In the genomic region with DNA sequence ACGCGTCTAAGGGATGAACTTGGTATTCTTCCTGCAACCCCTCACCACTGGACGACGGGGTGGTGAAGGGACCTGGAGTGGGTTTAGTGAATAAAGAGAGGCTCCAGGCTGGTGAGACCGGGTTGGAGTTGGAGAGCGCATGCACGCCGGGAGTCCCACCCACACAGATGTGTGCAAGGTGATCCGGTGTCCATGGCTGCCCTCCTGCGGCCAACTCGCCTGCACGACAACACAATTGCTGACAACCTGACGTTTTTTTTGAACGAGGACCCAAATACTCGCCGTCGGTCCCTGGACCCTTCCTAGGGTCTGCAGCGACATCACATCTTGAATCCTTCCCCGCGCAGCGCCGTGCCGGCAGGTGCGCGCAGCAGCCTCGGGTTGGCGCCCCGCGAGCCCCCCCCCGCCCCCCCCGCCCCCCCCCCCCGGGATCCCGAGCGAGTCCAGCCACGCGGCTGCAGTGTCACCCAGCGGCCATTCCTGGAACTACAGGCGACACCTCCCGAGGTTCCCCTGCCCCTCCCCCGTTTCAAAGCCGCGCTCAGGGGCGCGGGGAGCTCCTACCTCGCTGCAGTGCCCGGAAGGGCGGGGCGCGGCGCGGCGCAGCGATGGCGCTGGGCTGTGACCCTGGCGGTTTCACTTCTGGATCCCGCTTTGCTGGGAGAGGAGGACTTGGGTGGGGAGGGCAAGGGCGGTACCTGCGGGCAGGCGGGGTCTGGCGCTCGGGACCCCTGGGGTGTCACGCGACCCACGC, we compare ENCODE assay signal across 8 mouse cellular contexts. TPM values are rescaled to one million over a fixed set of nuclear protein-coding genes. Genes with fewer than 3 reads are reported as not detected.
DNase-seq lines count a peak whose midpoint lies in the region; ATAC-seq and TF ChIP-seq lines count a peak whose summit lies in the region.

No protein-coding gene starts in this region.

- no peaks in the 10 kb centered on the region for H3K9me3 ChIP-seq in ES-Bruce4 (replicated peaks; ENCODE audit: control insufficient read depth, insufficient read depth, low read length, poor library complexity, severe bottlenecking)
- no peaks in the 10 kb centered on the region for H3K9me3 ChIP-seq in forebrain, embryonic 16.5 days (ENCODE audit: control insufficient read depth, low read length)
- no peaks in the 10 kb centered on the region for H3K9me3 ChIP-seq in lung, embryonic 14.5 days (ENCODE audit: low read depth, low read length)

- peak overlapping the region; percentile 45 for H3K9ac ChIP-seq in ES-Bruce4 (ENCODE audit: low read depth, poor library complexity, severe bottlenecking)
- H3K9ac ChIP-seq in forebrain, embryonic 16.5 days (replicated peaks; ENCODE audit: low read depth, low read length) = peak overlapping the region; percentile 70
- H3K9ac ChIP-seq in lung, embryonic 14.5 days = peak overlapping the region; percentile 50

- H3K4me2 ChIP-seq in forebrain, embryonic 16.5 days (ENCODE audit: low read length) = peak overlapping the region; percentile 78
- peak overlapping the region; percentile 85 for H3K4me2 ChIP-seq in lung, embryonic 14.5 days

- no peak overlapping the region; the same call in 1 of the 2 replicates for H3K27ac ChIP-seq in ES-Bruce4 (ENCODE audit: insufficient read depth, low read length)
- 0 out of 2 replicates have a peak overlapping the region, but pooled peaks have one; percentile 3 for H3K27ac ChIP-seq in forebrain, embryonic 16.5 days (ENCODE audit: low read length)
- peak overlapping the region; percentile 69 for H3K27ac ChIP-seq in layer of hippocampus, adult 2 months
- no peak overlapping the region for H3K27ac ChIP-seq in lung, embryonic 14.5 days (ENCODE audit: low read depth)

- peak; percentile 83 for ATAC-seq in forebrain, embryonic 16.5 days
- peak; percentile 80 for ATAC-seq in lung, embryonic 14.5 days (ENCODE audit: insufficient read depth)
- peak; percentile 65 for ATAC-seq in neutrophil, adult 5-6 weeks (ENCODE audit: extremely low read depth, insufficient number of reproducible peaks, low FRiP score, poor library complexity, severe bottlenecking)

- TF ChIP-seq CTCF in ES-Bruce4 (IDR thresholded peaks at IDR 0.05; ENCODE audit: low read depth, low read length) = peak; percentile 64
- peak; percentile 83 for TF ChIP-seq CTCF in layer of hippocampus, adult 2 months (conservative IDR thresholded peaks at IDR 0.05)
- peak; percentile 64 for TF ChIP-seq CTCF in lung, embryonic 14.5 days (IDR thresholded peaks at IDR 0.05; ENCODE audit: low read depth)

- TF ChIP-seq EP300 in ES-Bruce4 (IDR thresholded peaks at IDR 0.05; ENCODE audit: insufficient read depth, low read depth, low read length) = no peak

- H3K27me3 ChIP-seq in ES-Bruce4 (ENCODE audit: control insufficient read depth, insufficient read depth, low read length, poor library complexity, severe bottlenecking) = no peaks in the 10 kb centered on the region
- peaks cover 20% of the 10 kb centered on the region for H3K27me3 ChIP-seq in forebrain, embryonic 16.5 days (replicated peaks; ENCODE audit: control insufficient read depth, insufficient read depth, low read length)
- peaks cover 39% of the 10 kb centered on the region for H3K27me3 ChIP-seq in lung, embryonic 14.5 days (ENCODE audit: insufficient read depth, low read length)

- 1% methylated on average over 52 of the region's 64 CpGs for WGBS in forebrain, embryonic 16.5 days
- 2% methylated on average over 45 of the region's 64 CpGs for WGBS in lung, embryonic 14.5 days

- intact Hi-C loops in heart, postnatal 36 days (cut with DNase I) = loop anchor here (1.0 to 5.0 kb wide), 3 partner anchors 115 to 193 kb away; a partner anchor contains a TSS

- H3K4me3 ChIP-seq in ES-Bruce4 (ENCODE audit: low read depth, low read length) = peak overlapping the region; percentile 74
- peak overlapping the region; percentile 63 for H3K4me3 ChIP-seq in forebrain, embryonic 16.5 days (replicated peaks; ENCODE audit: low read length)
- H3K4me3 ChIP-seq in layer of hippocampus, adult 2 months = peak overlapping the region; percentile 60
- peak overlapping the region; percentile 56 for H3K4me3 ChIP-seq in lung, embryonic 14.5 days (ENCODE audit: low read depth, low read length)

- peak; percentile 66 for DNase-seq in c-Kit-positive CD71-positive TER-119-positive erythroid progenitor cells, embryonic 14.5 days (ENCODE audit: low spot score)
- DNase-seq in heart, postnatal 36 days = peak; percentile 88 to 93
- DNase-seq in layer of hippocampus, adult 2 months (ENCODE audit: low spot score in 2 of 2) = peak; percentile 48 to 85
- peak; percentile 91 for DNase-seq in lung, embryonic 14.5 days
- DNase-seq in testis, postnatal 14 days (ENCODE audit: low spot score) = peak; percentile 84

- H3K4me1 ChIP-seq in ES-Bruce4 (ENCODE audit: control insufficient read depth, insufficient read depth, low read length) = peaks cover 4% of the 10 kb centered on the region
- peaks cover 2% of the 10 kb centered on the region for H3K4me1 ChIP-seq in forebrain, embryonic 16.5 days (replicated peaks; ENCODE audit: control insufficient read depth, insufficient read depth, low read length)
- no peaks in the 10 kb centered on the region for H3K4me1 ChIP-seq in lung, embryonic 14.5 days (ENCODE audit: insufficient read depth)

- no peak for TF ChIP-seq POLR2A in ES-Bruce4 (IDR thresholded peaks at IDR 0.05; ENCODE audit: insufficient read depth, low read length)

- peaks cover 22% of the 10 kb centered on the region for H3K36me3 ChIP-seq in ES-Bruce4 (ENCODE audit: control insufficient read depth, insufficient read depth, low read length, poor library complexity, severe bottlenecking)
- H3K36me3 ChIP-seq in forebrain, embryonic 16.5 days (ENCODE audit: control insufficient read depth, insufficient read depth) = no peaks in the 10 kb centered on the region
- peaks cover 18% of the 10 kb centered on the region for H3K36me3 ChIP-seq in lung, embryonic 14.5 days (ENCODE audit: insufficient read depth)

RNA-seq across cellular contexts. Expression of a gene that starts 11.3 kb away (rescaled TPM):
- polyA plus RNA-seq in ES-Bruce4 (2011; ENCODE audit: insufficient read depth, insufficient read length, low read depth, missing spikeins) = 45.6 and 48.2 TPM in 2 replicates
- 0.51 and 0.70 TPM in 2 replicates for polyA plus RNA-seq in forebrain, embryonic 16.5 days (2015; fragmentation: Nextera tagmentation; extraction: Ambion mirVana)
- total RNA-seq in heart, postnatal 36 days (2021) = under 1 TPM; 0.14 to 0.31 TPM
- 1 to 10 TPM; 1.5 to 1.6 TPM for total RNA-seq in layer of hippocampus, adult 2 months (2021)
- 39.4 and 43.0 TPM in 2 replicates for polyA plus RNA-seq in lung, embryonic 14.5 days (2014; fragmentation: Nextera tagmentation; extraction: Ambion mirVana)
- 0.98 and 1.7 TPM in 2 replicates for total RNA-seq in neutrophil, adult 5-6 weeks (2017)

RNA-seq across cellular contexts. Expression of a gene that starts 18.8 kb away (rescaled TPM):
- polyA plus RNA-seq in ES-Bruce4 (2011; ENCODE audit: insufficient read depth, insufficient read length, low read depth, missing spikeins) = 65.1 and 67.2 TPM in 2 replicates
- 243 and 253 TPM in 2 replicates for polyA plus RNA-seq in forebrain, embryonic 16.5 days (2015; fragmentation: Nextera tagmentation; extraction: Ambion mirVana)
- total RNA-seq in heart, postnatal 36 days (2021) = 10 to 100 TPM; 53.0 to 66.2 TPM
- total RNA-seq in layer of hippocampus, adult 2 months (2021) = 10 to 100 TPM; 84.3 to 89.3 TPM
- polyA plus RNA-seq in lung, embryonic 14.5 days (2014; fragmentation: Nextera tagmentation; extraction: Ambion mirVana) = 62.9 and 65.3 TPM in 2 replicates
- 30.1 and 37.2 TPM in 2 replicates for total RNA-seq in neutrophil, adult 5-6 weeks (2017)

RNA-seq across cellular contexts. Expression of a gene that starts 45.3 kb away (rescaled TPM):
- polyA plus RNA-seq in ES-Bruce4 (2011; ENCODE audit: insufficient read depth, insufficient read length, low read depth, missing spikeins) = 11.0 and 12.4 TPM in 2 replicates
- 4.9 and 6.2 TPM in 2 replicates for polyA plus RNA-seq in forebrain, embryonic 16.5 days (2015; fragmentation: Nextera tagmentation; extraction: Ambion mirVana)
- total RNA-seq in heart, postnatal 36 days (2021) = 10 to 100 TPM in 1 of 2 experiments, 1 to 10 TPM in 1; 7.2 to 10.6 TPM
- 1 to 10 TPM; 1.9 to 2.8 TPM for total RNA-seq in layer of hippocampus, adult 2 months (2021)
- 42.7 and 46.5 TPM in 2 replicates for polyA plus RNA-seq in lung, embryonic 14.5 days (2014; fragmentation: Nextera tagmentation; extraction: Ambion mirVana)
- total RNA-seq in neutrophil, adult 5-6 weeks (2017) = 0.23 TPM in 1 of 2 replicates, not detected in the other

RNA-seq across cellular contexts. Expression of a gene that starts 57.3 kb away (rescaled TPM):
- polyA plus RNA-seq in ES-Bruce4 (2011; ENCODE audit: insufficient read depth, insufficient read length, low read depth, missing spikeins) = 4.5 and 5.0 TPM in 2 replicates
- 7.4 and 9.4 TPM in 2 replicates for polyA plus RNA-seq in forebrain, embryonic 16.5 days (2015; fragmentation: Nextera tagmentation; extraction: Ambion mirVana)
- total RNA-seq in heart, postnatal 36 days (2021) = 1 to 10 TPM; 8.5 to 9.2 TPM
- 10 to 100 TPM in 1 of 2 experiments, 1 to 10 TPM in 1; 9.1 to 10.3 TPM for total RNA-seq in layer of hippocampus, adult 2 months (2021)
- 10.9 and 11.6 TPM in 2 replicates for polyA plus RNA-seq in lung, embryonic 14.5 days (2014; fragmentation: Nextera tagmentation; extraction: Ambion mirVana)
- 1.6 and 3.1 TPM in 2 replicates for total RNA-seq in neutrophil, adult 5-6 weeks (2017)

Comparison
In these comparisons a context has a peak if more than half of its experiments do, and no peak if none do; other contexts are left out.
1. H3K27ac ChIP-seq: peak in forebrain, embryonic 16.5 days (single experiment) and layer of hippocampus, adult 2 months (single experiment); none in ES-Bruce4 (single experiment) and lung, embryonic 14.5 days (single experiment).
2. Peak in every context shown above with its lines, with median percentiles within 50 percentile points of each other: H3K4me3 ChIP-seq, H3K9ac ChIP-seq, CTCF ChIP-seq, DNase-seq and ATAC-seq.